Mouse (Mus musculus): ENCODE data around the gene Pde4d.
"Not testable (repeated sequence)": the region's sequence is repeated elsewhere in the genome, so short reads cannot be mapped to it uniquely, and the experiment has no call there.

The Pde4d gene

GRCm38 (mm10) chr13:108714032-108714431, 264.3 kb downstream of the Pde4d start:
- no peak for DNase-seq

- DNase-seq = no peak
Observed at GRCm38 (mm10) chr13:108715029-108715428, 265.3 kb downstream of the Pde4d start.

GRCm38 (mm10) chr13:108722234-108722633, 272.5 kb downstream of the Pde4d start:
- peak; percentile 43 to 46 for DNase-seq

GRCm38 (mm10) chr13:108734356-108734755, 284.6 kb downstream of the Pde4d start:
- DNase-seq = not testable (repeated sequence)

GRCm38 (mm10) chr13:108751155-108751840, 301.6 kb downstream of the Pde4d start:
- no peak for DNase-seq

GRCm38 (mm10) chr13:108757477-108757876, 307.7 kb downstream of the Pde4d start:
- DNase-seq = no peak

GRCm38 (mm10) chr13:108758331-108758730, 308.6 kb downstream of the Pde4d start:
- no peak for DNase-seq

- DNase-seq = no peak
Observed at GRCm38 (mm10) chr13:108759140-108759539, 309.4 kb downstream of the Pde4d start.

GRCm38 (mm10) chr13:108763295-108763694, 313.5 kb downstream of the Pde4d start:
- no peak for DNase-seq

- DNase-seq = no peak
Observed at GRCm38 (mm10) chr13:108766020-108766727, 316.4 kb downstream of the Pde4d start.

- no peak for DNase-seq
Observed at GRCm38 (mm10) chr13:108769465-108770056, 319.8 kb downstream of the Pde4d start.

GRCm38 (mm10) chr13:108772386-108772785, 322.6 kb downstream of the Pde4d start:
- DNase-seq = no peak

- DNase-seq = no peak
Observed at GRCm38 (mm10) chr13:108774981-108775380, 325.2 kb downstream of the Pde4d start.

- DNase-seq = no peak
Observed at GRCm38 (mm10) chr13:108775882-108776281, 326.1 kb downstream of the Pde4d start.

GRCm38 (mm10) chr13:108797620-108798019, 347.9 kb downstream of the Pde4d start:
- DNase-seq = not testable (repeated sequence)

- DNase-seq = no peak
Observed at GRCm38 (mm10) chr13:108809191-108809590, 359.4 kb downstream of the Pde4d start.

- peak; percentile 81 to 85 for DNase-seq
Observed at GRCm38 (mm10) chr13:108812956-108813355, 363.2 kb downstream of the Pde4d start.

- no peak for DNase-seq
Observed at GRCm38 (mm10) chr13:108819846-108820408, 370.2 kb downstream of the Pde4d start.

- DNase-seq = no peak
Observed at GRCm38 (mm10) chr13:108820487-108820886, 370.7 kb downstream of the Pde4d start.

- no peak for DNase-seq
Observed at GRCm38 (mm10) chr13:108821270-108821669, 371.5 kb downstream of the Pde4d start.

- DNase-seq = peak; percentile 87 to 91
Observed at GRCm38 (mm10) chr13:108824638-108825310, 375.0 kb downstream of the Pde4d start.

- DNase-seq = no peak
Observed at GRCm38 (mm10) chr13:108825501-108825900, 375.8 kb downstream of the Pde4d start.

- peak; percentile 85 to 88 for DNase-seq
Observed at GRCm38 (mm10) chr13:108834197-108834596, 384.4 kb downstream of the Pde4d start.

Data from cerebellum, postnatal 36 days (tissue).